Mouse (Mus musculus) liver, postnatal 0 days (tissue): ENCODE measurements around the gene Adsl.

ENCODE experiments used
- CTCF ChIP-seq: sonication (generic); IDR thresholded peaks from 2 replicates; pipeline ENCODE4 v1.5.1; 2016; ENCODE audit warnings: antibody characterized with exemption, low read depth
- EP300 ChIP-seq: IDR thresholded peaks from 2 replicates; pipeline ENCODE4 v1.6.1; 2016; ENCODE audit warnings: antibody characterized with exemption, low read depth, mild to moderate bottlenecking

GRCm38 (mm10) chr15:80950055-80950454 lies 1.8 kb downstream of the Adsl start:
- TF ChIP-seq CTCF (no peak), EP300 (no peak)
